Mouse (Mus musculus): ENCODE data around the gene Trip13.

Trip13 gene

GRCm38 (mm10) chr13:73886066-73886465, 51.5 kb downstream of the Trip13 start:
- peak; percentile 4 to 19 for DNase-seq

GRCm38 (mm10) chr13:73885656-73886055, 51.9 kb downstream of the Trip13 start:
- peak; percentile 16 to 33 for DNase-seq

- DNase-seq: no peak
Observed at GRCm38 (mm10) chr13:73881347-73881746, 56.2 kb downstream of the Trip13 start.

GRCm38 (mm10) chr13:73879824-73880223, 57.8 kb downstream of the Trip13 start:
- peak; percentile 42 to 74 for DNase-seq

- no peak for DNase-seq
Observed at GRCm38 (mm10) chr13:73872159-73872558, 65.4 kb downstream of the Trip13 start.
